Mouse (Mus musculus): ENCODE results near the gene 1700069L16Rik. TPM values are rescaled to one million over a fixed set of nuclear protein-coding genes. Genes with fewer than 3 reads are reported as not detected.

The 1700069L16Rik gene
- polyA plus RNA-seq, 1 experiment from 2014 or later, result not detected

DNA sequence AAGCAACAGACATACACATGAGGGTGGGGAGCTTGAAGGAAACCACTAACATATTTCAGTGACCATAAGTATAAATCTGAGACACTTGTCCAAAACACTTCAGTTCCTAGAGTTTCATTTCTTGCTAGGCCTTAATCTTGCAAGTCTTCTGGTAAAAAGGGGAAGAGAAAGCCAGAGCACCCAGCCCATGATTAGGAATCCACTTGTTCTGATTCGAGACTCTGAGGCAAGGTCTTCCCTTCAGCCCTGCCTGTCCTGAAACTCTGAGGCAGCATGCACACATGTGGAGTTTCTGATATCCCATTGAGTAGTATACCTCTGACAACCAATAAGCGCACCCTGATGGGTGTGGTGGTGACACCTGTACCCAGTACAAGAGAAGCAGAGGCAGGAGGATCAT lies 37.0 kb upstream of the 1700069L16Rik start:
- Histone ChIP-seq H3K27ac (ENCODE audit: low read length) (no peak overlapping the region), H3K27me3 (replicated peaks; ENCODE audit: control insufficient read depth, insufficient read depth, low read length) (no peaks in the 10 kb centered on the region), H3K4me2 (ENCODE audit: low read depth, low read length) (no peak overlapping the region), H3K9ac (ENCODE audit: low read depth, low read length) (no peak overlapping the region), H3K36me3 (ENCODE audit: control insufficient read depth, insufficient read depth, low read length) (peaks cover 49% of the 10 kb centered on the region), H3K4me3 (ENCODE audit: low read length) (no peak overlapping the region), H3K4me1 (ENCODE audit: control insufficient read depth, insufficient read depth, low read length) (peaks cover 12% of the 10 kb centered on the region; the same call in 1 of the 2 replicates), H3K9me3 (ENCODE audit: control insufficient read depth, low read length) (no peaks in the 10 kb centered on the region)
- ATAC-seq, result no peak
- WGBS, result 90% methylated on average over 2 of the region's 2 CpGs

DNA sequence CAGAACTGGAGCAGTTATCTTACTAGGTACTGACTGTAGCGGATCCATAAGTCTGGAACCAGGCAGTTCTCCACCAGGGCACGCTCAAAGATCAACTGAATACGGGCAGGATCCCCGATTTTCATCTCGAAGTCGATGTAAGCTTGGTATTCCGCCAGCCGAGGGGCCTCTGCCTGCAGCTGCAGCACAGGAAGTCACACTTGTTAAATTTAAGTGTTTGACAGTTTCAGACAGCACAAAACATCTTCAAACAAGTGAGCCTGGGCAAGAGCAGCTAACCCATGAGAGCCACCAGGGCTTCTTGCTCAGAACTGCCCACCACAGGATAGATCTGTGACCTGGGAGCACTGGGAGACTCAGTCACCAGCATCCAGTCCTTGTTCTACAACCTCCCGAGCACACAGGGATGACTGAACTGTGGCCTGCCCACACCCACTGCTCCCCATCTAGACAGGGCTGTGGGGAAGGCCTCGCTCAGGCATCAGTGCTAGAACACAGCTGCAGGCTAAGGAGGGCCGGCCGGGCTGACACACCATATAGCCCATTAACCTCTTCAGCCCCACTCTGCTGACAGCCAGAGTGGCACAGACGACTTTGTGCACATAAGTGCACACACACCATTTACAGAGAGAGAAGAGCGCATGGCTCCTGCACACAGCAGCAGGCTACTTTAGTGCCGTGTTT lies 30.9 kb upstream of the 1700069L16Rik start:
- Histone ChIP-seq H3K27ac (ENCODE audit: low read length) (no peak overlapping the region), H3K4me3 (ENCODE audit: low read length) (no peak overlapping the region), H3K36me3 (ENCODE audit: control insufficient read depth, insufficient read depth, low read length) (peaks cover 47% of the 10 kb centered on the region), H3K9me3 (ENCODE audit: control insufficient read depth, low read length) (no peaks in the 10 kb centered on the region), H3K9ac (ENCODE audit: low read depth, low read length) (no peak overlapping the region), H3K4me2 (ENCODE audit: low read depth, low read length) (no peak overlapping the region), H3K4me1 (ENCODE audit: control insufficient read depth, insufficient read depth, low read length) (no peaks in the 10 kb centered on the region), H3K27me3 (replicated peaks; ENCODE audit: control insufficient read depth, insufficient read depth, low read length) (no peaks in the 10 kb centered on the region)
- ATAC-seq, result no peak
- WGBS, result 87% methylated on average over 15 of the region's 15 CpGs

DNA sequence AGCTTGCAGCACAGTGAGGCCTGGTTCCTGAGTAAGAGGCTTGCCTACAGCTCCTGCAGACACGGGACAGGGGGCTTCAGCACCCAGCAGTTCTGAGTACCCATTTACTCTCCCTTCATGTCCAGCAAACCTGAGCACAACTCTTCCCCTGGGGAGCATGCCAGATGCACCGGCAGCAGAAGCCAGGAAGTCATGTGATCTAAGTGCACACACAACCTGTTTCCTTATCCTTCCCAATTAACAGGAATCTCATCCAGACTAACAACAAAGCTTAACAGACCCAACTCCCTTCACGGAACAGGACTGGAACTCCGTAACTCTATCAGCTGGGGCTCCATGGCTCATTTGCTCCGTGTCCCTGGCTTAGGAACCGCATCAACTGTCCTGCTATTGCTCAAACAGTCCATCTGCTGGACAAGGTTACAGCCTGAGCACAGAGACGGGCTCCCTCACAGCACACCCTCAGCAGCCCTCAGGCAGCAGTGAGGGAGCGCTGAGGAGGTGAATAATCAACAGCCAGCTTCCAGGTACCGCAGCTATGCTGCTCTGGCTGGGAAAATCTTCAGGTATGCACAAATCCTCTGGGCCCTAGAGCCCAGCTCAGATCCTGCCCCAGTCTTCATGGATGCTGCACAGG lies 27.1 kb upstream of the 1700069L16Rik start:
- ATAC-seq, result no peak
- Histone ChIP-seq H3K9ac (ENCODE audit: low read depth, low read length) (no peak overlapping the region), H3K27me3 (replicated peaks; ENCODE audit: control insufficient read depth, insufficient read depth, low read length) (no peaks in the 10 kb centered on the region), H3K36me3 (ENCODE audit: control insufficient read depth, insufficient read depth, low read length) (peaks cover 52% of the 10 kb centered on the region), H3K9me3 (ENCODE audit: control insufficient read depth, low read length) (no peaks in the 10 kb centered on the region), H3K4me3 (ENCODE audit: low read length) (no peak overlapping the region), H3K4me2 (ENCODE audit: low read depth, low read length) (no peak overlapping the region), H3K4me1 (ENCODE audit: control insufficient read depth, insufficient read depth, low read length) (no peaks in the 10 kb centered on the region), H3K27ac (ENCODE audit: low read length) (no peak overlapping the region)
- WGBS, result 87% methylated on average over 9 of the region's 9 CpGs

DNA sequence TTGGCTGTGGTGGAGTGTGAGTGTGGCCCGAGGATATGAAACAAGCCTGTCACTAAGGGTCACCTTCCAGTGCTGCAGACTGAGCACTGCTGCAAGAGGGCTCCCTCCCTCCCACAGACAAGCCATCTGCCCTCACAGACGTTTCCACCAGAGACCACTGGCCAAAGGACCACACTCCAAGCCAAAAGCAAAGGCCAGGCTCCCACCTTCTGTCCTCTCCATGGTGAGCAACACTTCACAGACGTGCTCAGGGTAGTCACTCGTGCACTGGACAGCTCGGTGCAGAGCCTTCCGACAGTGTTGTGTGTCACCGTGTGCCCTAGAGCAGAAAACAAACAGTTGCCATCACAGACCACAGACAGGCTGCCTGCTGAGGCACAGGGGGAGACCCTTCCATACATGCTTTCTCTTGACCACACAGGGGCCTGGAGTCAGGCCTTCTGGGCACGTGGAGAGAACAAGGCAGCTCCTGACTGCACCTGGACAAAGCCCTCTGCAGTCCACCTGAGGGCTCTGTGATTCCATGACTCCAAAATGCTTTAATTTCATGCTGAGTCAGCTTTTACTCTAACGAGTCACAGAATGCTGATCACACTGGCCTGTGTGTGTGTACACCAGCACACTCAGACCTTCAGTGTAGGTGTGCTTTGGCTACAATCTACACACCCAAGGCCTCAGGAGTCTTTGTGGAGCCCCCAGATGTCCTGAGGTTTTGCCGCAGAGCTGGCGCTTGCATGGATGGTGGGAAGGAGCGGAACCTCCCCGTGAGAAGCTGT lies 24.2 kb upstream of the 1700069L16Rik start:
- Histone ChIP-seq H3K27me3 (replicated peaks; ENCODE audit: control insufficient read depth, insufficient read depth, low read length) (no peaks in the 10 kb centered on the region), H3K4me1 (ENCODE audit: control insufficient read depth, insufficient read depth, low read length) (no peaks in the 10 kb centered on the region), H3K4me3 (ENCODE audit: low read length) (no peak overlapping the region), H3K27ac (ENCODE audit: low read length) (no peak overlapping the region), H3K9me3 (ENCODE audit: control insufficient read depth, low read length) (no peaks in the 10 kb centered on the region), H3K36me3 (ENCODE audit: control insufficient read depth, insufficient read depth, low read length) (peaks cover 60% of the 10 kb centered on the region), H3K9ac (ENCODE audit: low read depth, low read length) (no peak overlapping the region), H3K4me2 (ENCODE audit: low read depth, low read length) (no peak overlapping the region)
- WGBS, result 96% methylated on average over 13 of the region's 13 CpGs
- no peak for ATAC-seq

DNA sequence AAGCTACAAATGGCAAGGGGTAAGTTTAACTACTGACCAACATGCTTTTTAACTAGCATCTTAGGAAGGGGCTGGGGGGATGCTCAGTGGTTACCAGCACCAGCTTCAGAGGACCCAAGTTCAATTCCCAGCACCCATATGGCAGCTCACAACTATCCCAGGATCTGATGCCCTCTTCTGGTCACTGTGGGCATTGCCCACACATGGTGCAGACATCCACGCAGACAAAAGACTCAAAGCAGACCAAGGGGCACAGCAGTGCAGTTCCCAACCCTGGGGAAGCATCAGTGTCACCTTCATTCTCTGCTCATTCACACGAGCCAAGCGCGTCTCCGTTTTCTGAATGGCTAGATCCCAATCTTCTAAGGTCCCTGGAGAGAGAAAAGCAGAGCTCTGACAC lies 23.1 kb upstream of the 1700069L16Rik start:
- H3K4me2 ChIP-seq (ENCODE audit: low read depth, low read length), result no peak overlapping the region
- no peaks in the 10 kb centered on the region for H3K4me1 ChIP-seq (ENCODE audit: control insufficient read depth, insufficient read depth, low read length)
- no peak overlapping the region for H3K4me3 ChIP-seq (ENCODE audit: low read length)
- no peaks in the 10 kb centered on the region for H3K27me3 ChIP-seq (replicated peaks; ENCODE audit: control insufficient read depth, insufficient read depth, low read length)
- peaks cover 69% of the 10 kb centered on the region for H3K36me3 ChIP-seq (ENCODE audit: control insufficient read depth, insufficient read depth, low read length)
- ATAC-seq, result no peak
- WGBS, result over 99% methylated on average over 5 of the region's 5 CpGs
- no peaks in the 10 kb centered on the region for H3K9me3 ChIP-seq (ENCODE audit: control insufficient read depth, low read length)
- H3K9ac ChIP-seq (ENCODE audit: low read depth, low read length), result no peak overlapping the region
- H3K27ac ChIP-seq (ENCODE audit: low read length), result no peak overlapping the region

DNA sequence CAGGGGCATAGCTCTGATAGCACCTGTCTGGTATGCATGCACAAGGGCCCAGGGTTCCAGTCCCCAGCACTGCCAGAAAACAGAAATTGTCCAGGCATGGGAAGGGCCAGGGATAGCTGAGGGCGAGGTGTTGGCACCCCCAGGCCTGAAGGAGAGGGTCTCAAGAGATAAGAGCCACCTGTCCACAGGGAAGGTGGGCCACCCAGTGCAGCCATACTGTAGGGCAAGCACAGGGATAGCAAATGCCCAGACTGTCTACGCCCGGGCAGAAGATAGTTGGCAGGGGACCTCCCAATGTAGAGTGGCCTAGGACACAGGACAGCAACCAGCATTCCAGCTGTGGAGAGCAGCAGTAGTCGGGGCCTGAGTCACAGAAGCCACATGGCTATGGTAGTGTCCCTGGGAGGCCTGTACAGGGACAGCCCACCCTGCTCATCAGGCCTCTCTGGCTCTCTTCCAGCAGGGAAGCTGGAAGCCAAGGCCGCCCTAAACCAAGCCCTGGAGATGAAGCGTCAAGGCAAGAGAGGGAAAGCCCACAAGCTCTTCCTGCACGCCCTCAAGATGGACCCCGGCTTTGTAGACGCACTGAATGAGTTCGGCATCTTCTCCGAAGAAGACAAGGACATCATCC lies 13.2 kb upstream of the 1700069L16Rik start:
- Histone ChIP-seq H3K9me3 (ENCODE audit: control insufficient read depth, low read length) (no peaks in the 10 kb centered on the region), H3K4me3 (ENCODE audit: low read length) (no peak overlapping the region), H3K36me3 (ENCODE audit: control insufficient read depth, insufficient read depth, low read length) (peaks cover 17% of the 10 kb centered on the region), H3K4me2 (ENCODE audit: low read depth, low read length) (no peak overlapping the region), H3K27ac (ENCODE audit: low read length) (no peak overlapping the region), H3K9ac (ENCODE audit: low read depth, low read length) (no peak overlapping the region), H3K4me1 (ENCODE audit: control insufficient read depth, insufficient read depth, low read length) (peaks cover 10% of the 10 kb centered on the region), H3K27me3 (replicated peaks; ENCODE audit: control insufficient read depth, insufficient read depth, low read length) (no peaks in the 10 kb centered on the region)
- no peak for ATAC-seq
- 87% methylated on average over 11 of the region's 11 CpGs for WGBS

DNA sequence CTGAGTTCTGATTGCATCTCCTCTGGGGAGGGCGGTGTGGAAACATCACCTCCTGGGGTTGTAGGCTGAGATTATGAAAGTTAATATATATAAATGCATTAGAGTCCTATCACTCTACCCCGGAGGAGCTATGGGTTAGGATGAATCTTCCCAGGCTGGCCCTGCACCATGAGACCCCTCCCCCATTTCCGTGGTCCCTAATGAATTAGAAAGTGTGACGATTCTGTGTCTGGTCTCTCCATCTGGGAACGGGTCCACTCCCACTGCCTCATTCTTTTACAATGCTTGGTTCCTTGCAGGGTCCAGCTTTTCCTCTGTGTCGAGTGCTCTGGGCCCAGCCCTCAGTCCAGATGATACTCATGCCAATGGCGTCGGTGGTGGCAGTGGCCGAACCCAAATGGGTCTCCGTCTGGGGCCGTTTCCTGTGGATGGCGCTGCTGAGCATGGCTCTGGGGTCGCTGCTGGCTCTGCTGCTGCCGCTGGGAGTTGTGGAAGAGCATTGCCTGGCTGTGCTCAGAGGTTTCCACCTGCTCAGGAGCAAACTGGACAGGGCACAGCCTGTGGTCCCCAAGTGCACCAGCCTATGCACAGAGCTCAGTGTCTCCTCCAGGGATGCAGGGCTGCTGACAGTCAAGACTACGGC lies 12.1 kb upstream of the 1700069L16Rik start:
- peak overlapping the region; percentile 91 for H3K4me2 ChIP-seq (ENCODE audit: low read depth, low read length)
- WGBS, result 37% methylated on average over 15 of the region's 15 CpGs
- no peaks in the 10 kb centered on the region for H3K27me3 ChIP-seq (replicated peaks; ENCODE audit: control insufficient read depth, insufficient read depth, low read length)
- no peak for ATAC-seq
- peaks cover 10% of the 10 kb centered on the region for H3K4me1 ChIP-seq (ENCODE audit: control insufficient read depth, insufficient read depth, low read length)
- H3K4me3 ChIP-seq (ENCODE audit: low read length), result peak overlapping the region; percentile 70
- H3K9me3 ChIP-seq (ENCODE audit: control insufficient read depth, low read length), result no peaks in the 10 kb centered on the region
- peaks cover 11% of the 10 kb centered on the region for H3K36me3 ChIP-seq (ENCODE audit: control insufficient read depth, insufficient read depth, low read length)
- peak overlapping the region; percentile 91 for H3K27ac ChIP-seq (ENCODE audit: low read length)
- H3K9ac ChIP-seq (ENCODE audit: low read depth, low read length), result peak overlapping the region; percentile 74

DNA sequence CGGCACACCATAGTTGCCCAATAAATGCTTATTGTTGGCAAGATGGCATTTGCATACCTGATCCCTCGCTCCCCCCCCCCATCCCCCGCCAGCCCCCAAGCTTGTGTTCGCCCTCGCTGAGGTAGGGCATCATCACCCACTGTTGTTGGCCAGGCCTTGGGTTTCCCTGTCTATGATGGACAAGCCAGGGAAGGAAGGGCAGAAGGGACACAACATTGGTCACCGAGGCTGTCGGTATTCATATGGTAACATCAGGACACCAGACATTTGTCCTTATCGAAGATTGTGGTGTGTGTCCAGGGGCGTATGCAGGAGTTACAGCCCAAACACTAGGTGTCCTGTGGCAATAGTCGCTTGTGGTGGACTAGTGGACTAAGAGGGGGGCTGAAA lies 11.5 kb upstream of the 1700069L16Rik start:
- peak; percentile 17 for ATAC-seq
- no peaks in the 10 kb centered on the region for H3K9me3 ChIP-seq (ENCODE audit: control insufficient read depth, low read length)
- no peaks in the 10 kb centered on the region for H3K27me3 ChIP-seq (replicated peaks; ENCODE audit: control insufficient read depth, insufficient read depth, low read length)
- H3K4me2 ChIP-seq (ENCODE audit: low read depth, low read length), result peak overlapping the region; percentile 91
- peak overlapping the region; percentile 91 for H3K27ac ChIP-seq (ENCODE audit: low read length)
- 3% methylated on average over 10 of the region's 10 CpGs for WGBS
- H3K4me3 ChIP-seq (ENCODE audit: low read length), result peak overlapping the region; percentile 70
- H3K36me3 ChIP-seq (ENCODE audit: control insufficient read depth, insufficient read depth, low read length), result peaks cover 10% of the 10 kb centered on the region
- H3K4me1 ChIP-seq (ENCODE audit: control insufficient read depth, insufficient read depth, low read length), result peaks cover 10% of the 10 kb centered on the region
- peak overlapping the region; percentile 74 for H3K9ac ChIP-seq (ENCODE audit: low read depth, low read length)

All from intestine, embryonic 16.5 days (tissue).